Mouse (Mus musculus): ENCODE results near the gene Mtmr4. TPM values are rescaled to one million over a fixed set of nuclear protein-coding genes. Genes with fewer than 3 reads are reported as not detected.

The Mtmr4 gene
- polyA plus RNA-seq, 1 experiment from 2014 or later, result 31.5 TPM

GRCm38 (mm10) chr11:87616790-87617474 is 25.0 kb downstream of the Mtmr4 start, which contains the start of gene Hsf5:
Gene Hsf5, plus strand, starts transcription at chr11:87617164.
- peak; percentile 23 for DNase-seq (ENCODE audit: low spot score)

GRCm38 (mm10) chr11:87617606-87618005 is 25.6 kb downstream of the Mtmr4 start:
- peak; percentile 31 for DNase-seq (ENCODE audit: low spot score)
- H3K9me3 ChIP-seq (ENCODE audit: control insufficient read depth, low read length), result 0 out of 2 replicates have a peak, but pooled peaks cover 2% of the 10 kb centered on the region
- no peak for ATAC-seq (replicated peaks; ENCODE audit: low FRiP score)

More at GRCm38 (mm10) chr11:87616790-87617474, 25.0 kb downstream of the Mtmr4 start, which contains the start of gene Hsf5:
- Histone ChIP-seq H3K4me1 (replicated peaks; ENCODE audit: control insufficient read depth, insufficient read depth, low read length) (no peaks in the 10 kb centered on the region), H3K4me3 (ENCODE audit: low read depth, low read length) (no peak within 1 kb of the TSS), H3K27ac (ENCODE audit: low read depth, low read length) (no peak within 1 kb of the TSS), H3K27me3 (replicated peaks; ENCODE audit: control insufficient read depth, insufficient read depth, low read length) (no peaks in the 10 kb centered on the region), H3K4me2 (no peak within 1 kb of the TSS), H3K9ac (ENCODE audit: low read depth, low read length) (no peak within 1 kb of the TSS), H3K9me3 (ENCODE audit: control insufficient read depth, low read length) (0 out of 2 replicates have a peak, but pooled peaks cover 2% of the 10 kb centered on the region), H3K36me3 (ENCODE audit: control insufficient read depth, insufficient read depth, low read length) (peaks cover 49% of the 10 kb centered on the region)
- ATAC-seq (replicated peaks; ENCODE audit: low FRiP score), result no peak
- WGBS, result 89% methylated on average over 67 of the region's 69 CpGs

GRCm38 (mm10) chr11:87623160-87623559 is 31.2 kb downstream of the Mtmr4 start:
- Histone ChIP-seq H3K27ac (ENCODE audit: low read depth, low read length) (no peak overlapping the region), H3K4me3 (ENCODE audit: low read depth, low read length) (no peak overlapping the region), H3K4me1 (replicated peaks; ENCODE audit: control insufficient read depth, insufficient read depth, low read length) (no peaks in the 10 kb centered on the region), H3K9ac (ENCODE audit: low read depth, low read length) (no peak overlapping the region), H3K27me3 (replicated peaks; ENCODE audit: control insufficient read depth, insufficient read depth, low read length) (no peaks in the 10 kb centered on the region), H3K36me3 (ENCODE audit: control insufficient read depth, insufficient read depth, low read length) (peaks cover 2% of the 10 kb centered on the region; the same call in 1 of the 2 replicates), H3K4me2 (no peak overlapping the region), H3K9me3 (ENCODE audit: control insufficient read depth, low read length) (no peaks in the 10 kb centered on the region)
- DNase-seq (ENCODE audit: low spot score), result no peak
- WGBS, result 75% methylated on average over 4 of the region's 4 CpGs
- ATAC-seq (replicated peaks; ENCODE audit: low FRiP score), result no peak

More at GRCm38 (mm10) chr11:87617606-87618005, 25.6 kb downstream of the Mtmr4 start:
- no peaks in the 10 kb centered on the region for H3K4me1 ChIP-seq (replicated peaks; ENCODE audit: control insufficient read depth, insufficient read depth, low read length)
- H3K36me3 ChIP-seq (ENCODE audit: control insufficient read depth, insufficient read depth, low read length), result peaks cover 44% of the 10 kb centered on the region
- no peaks in the 10 kb centered on the region for H3K27me3 ChIP-seq (replicated peaks; ENCODE audit: control insufficient read depth, insufficient read depth, low read length)
- H3K9ac ChIP-seq (ENCODE audit: low read depth, low read length), result no peak overlapping the region
- 93% methylated on average over 31 of the region's 32 CpGs for WGBS
- no peak overlapping the region for H3K27ac ChIP-seq (ENCODE audit: low read depth, low read length)
- no peak overlapping the region for H3K4me3 ChIP-seq (ENCODE audit: low read depth, low read length)
- no peak overlapping the region for H3K4me2 ChIP-seq

GRCm38 (mm10) chr11:87629859-87630258 is 37.9 kb downstream of the Mtmr4 start:
- H3K9ac ChIP-seq (ENCODE audit: low read depth, low read length), result no peak overlapping the region
- WGBS, result 27% methylated on average over 10 of the region's 10 CpGs
- ATAC-seq (replicated peaks; ENCODE audit: low FRiP score) (peak; percentile 49; the same call in 1 of the 2 replicates), DNase-seq (ENCODE audit: low spot score) (no peak)
- H3K36me3 ChIP-seq (ENCODE audit: control insufficient read depth, insufficient read depth, low read length), result no peaks in the 10 kb centered on the region
- no peaks in the 10 kb centered on the region for H3K9me3 ChIP-seq (ENCODE audit: control insufficient read depth, low read length)
- no peak overlapping the region; the same call in 1 of the 2 replicates for H3K4me2 ChIP-seq
- no peaks in the 10 kb centered on the region for H3K27me3 ChIP-seq (replicated peaks; ENCODE audit: control insufficient read depth, insufficient read depth, low read length)
- no peak overlapping the region for H3K27ac ChIP-seq (ENCODE audit: low read depth, low read length)
- no peaks in the 10 kb centered on the region for H3K4me1 ChIP-seq (replicated peaks; ENCODE audit: control insufficient read depth, insufficient read depth, low read length)
- no peak overlapping the region for H3K4me3 ChIP-seq (ENCODE audit: low read depth, low read length)

DNA sequence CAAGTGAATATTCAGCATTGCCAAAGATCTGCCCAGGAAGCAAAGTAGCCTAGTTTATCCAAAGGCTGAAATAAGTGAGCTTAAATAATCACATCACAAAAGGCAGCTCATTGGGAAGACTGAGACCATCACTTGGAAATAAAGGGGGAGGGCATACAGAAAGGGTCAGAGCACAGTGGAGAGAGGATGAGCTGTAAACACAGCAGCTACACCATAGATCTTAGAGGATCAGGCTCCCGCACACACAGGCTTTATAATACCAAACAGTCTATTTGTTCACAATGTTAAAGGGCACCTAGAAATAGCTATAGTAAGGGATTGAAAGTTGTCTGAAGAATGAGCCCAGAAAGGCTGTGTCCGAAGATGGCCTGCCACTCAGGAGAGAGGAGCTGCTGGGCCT is 46.8 kb downstream of the Mtmr4 start:
- H3K27me3 ChIP-seq (replicated peaks; ENCODE audit: control insufficient read depth, insufficient read depth, low read length), result no peaks in the 10 kb centered on the region
- H3K4me3 ChIP-seq (ENCODE audit: low read depth, low read length), result peak overlapping the region; percentile 54
- peaks cover 2% of the 10 kb centered on the region; the same call in 1 of the 2 replicates for H3K4me1 ChIP-seq (replicated peaks; ENCODE audit: control insufficient read depth, insufficient read depth, low read length)
- DNase-seq (ENCODE audit: low spot score), result no peak
- 23% methylated on average over 2 of the region's 2 CpGs for WGBS
- peak; percentile 59 for ATAC-seq (replicated peaks; ENCODE audit: low FRiP score)
- H3K9ac ChIP-seq (ENCODE audit: low read depth, low read length), result peak overlapping the region; percentile 80
- peak overlapping the region; percentile 85 for H3K4me2 ChIP-seq
- no peaks in the 10 kb centered on the region for H3K9me3 ChIP-seq (ENCODE audit: control insufficient read depth, low read length)
- no peaks in the 10 kb centered on the region for H3K36me3 ChIP-seq (ENCODE audit: control insufficient read depth, insufficient read depth, low read length)
- peak overlapping the region; percentile 66; the same call in 1 of the 2 replicates for H3K27ac ChIP-seq (ENCODE audit: low read depth, low read length)

GRCm38 (mm10) chr11:87639206-87639605 is 47.2 kb downstream of the Mtmr4 start:
- Histone ChIP-seq H3K4me3 (ENCODE audit: low read depth, low read length) (peak overlapping the region; percentile 54), H3K36me3 (ENCODE audit: control insufficient read depth, insufficient read depth, low read length) (no peaks in the 10 kb centered on the region), H3K4me2 (peak overlapping the region; percentile 85), H3K9me3 (ENCODE audit: control insufficient read depth, low read length) (no peaks in the 10 kb centered on the region), H3K9ac (ENCODE audit: low read depth, low read length) (peak overlapping the region; percentile 80), H3K4me1 (replicated peaks; ENCODE audit: control insufficient read depth, insufficient read depth, low read length) (peaks cover 2% of the 10 kb centered on the region; the same call in 1 of the 2 replicates), H3K27ac (ENCODE audit: low read depth, low read length) (peak overlapping the region; percentile 66; the same call in 1 of the 2 replicates), H3K27me3 (replicated peaks; ENCODE audit: control insufficient read depth, insufficient read depth, low read length) (no peaks in the 10 kb centered on the region)
- DNase-seq (ENCODE audit: low spot score), result peak; percentile 78
- peak; percentile 93 for ATAC-seq (replicated peaks; ENCODE audit: low FRiP score)
- under 1% methylated on average over 29 of the region's 29 CpGs for WGBS

DNA sequence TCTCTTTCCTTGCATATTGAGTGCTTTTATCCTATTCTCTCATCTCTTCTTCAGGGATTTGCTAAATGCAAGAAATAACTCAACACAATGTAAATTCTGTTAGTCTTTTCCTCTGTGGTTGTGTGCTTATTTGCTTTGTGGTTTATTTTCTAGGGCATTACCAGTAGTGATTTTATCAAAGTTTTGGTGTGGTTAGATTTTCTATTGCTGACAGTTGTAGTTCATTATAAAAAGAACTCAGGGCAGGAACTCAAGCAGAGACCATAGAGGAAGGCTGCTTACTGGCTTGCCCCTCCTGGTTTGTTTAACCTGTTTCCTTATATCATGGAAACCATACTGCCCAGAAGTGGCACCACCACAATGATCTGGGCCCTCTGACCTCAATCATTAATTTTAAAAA is 50.9 kb downstream of the Mtmr4 start:
- no peaks in the 10 kb centered on the region for H3K36me3 ChIP-seq (ENCODE audit: control insufficient read depth, insufficient read depth, low read length)
- ATAC-seq (replicated peaks; ENCODE audit: low FRiP score) (no peak), DNase-seq (ENCODE audit: low spot score) (no peak)
- H3K4me2 ChIP-seq, result no peak overlapping the region
- no peak overlapping the region for H3K4me3 ChIP-seq (ENCODE audit: low read depth, low read length)
- no peak overlapping the region for H3K9ac ChIP-seq (ENCODE audit: low read depth, low read length)
- H3K27ac ChIP-seq (ENCODE audit: low read depth, low read length), result no peak overlapping the region
- no peaks in the 10 kb centered on the region for H3K27me3 ChIP-seq (replicated peaks; ENCODE audit: control insufficient read depth, insufficient read depth, low read length)
- H3K9me3 ChIP-seq (ENCODE audit: control insufficient read depth, low read length), result no peaks in the 10 kb centered on the region
- H3K4me1 ChIP-seq (replicated peaks; ENCODE audit: control insufficient read depth, insufficient read depth, low read length), result peaks cover 2% of the 10 kb centered on the region; the same call in 1 of the 2 replicates

GRCm38 (mm10) chr11:87654693-87655092 is 62.7 kb downstream of the Mtmr4 start:
- Histone ChIP-seq H3K27me3 (replicated peaks; ENCODE audit: control insufficient read depth, insufficient read depth, low read length) (no peaks in the 10 kb centered on the region), H3K9me3 (ENCODE audit: control insufficient read depth, low read length) (no peaks in the 10 kb centered on the region), H3K27ac (ENCODE audit: low read depth, low read length) (no peak overlapping the region), H3K9ac (ENCODE audit: low read depth, low read length) (no peak overlapping the region), H3K36me3 (ENCODE audit: control insufficient read depth, insufficient read depth, low read length) (no peaks in the 10 kb centered on the region), H3K4me1 (replicated peaks; ENCODE audit: control insufficient read depth, insufficient read depth, low read length) (peaks cover 3% of the 10 kb centered on the region; the same call in 1 of the 2 replicates), H3K4me2 (no peak overlapping the region), H3K4me3 (ENCODE audit: low read depth, low read length) (no peak overlapping the region)
- ATAC-seq (replicated peaks; ENCODE audit: low FRiP score), result no peak
- DNase-seq (ENCODE audit: low spot score), result no peak
- WGBS, result 61% methylated on average over 5 of the region's 5 CpGs

GRCm38 (mm10) chr11:87659216-87659615 is 67.3 kb downstream of the Mtmr4 start:
- WGBS, result 72% methylated on average over 7 of the region's 7 CpGs
- DNase-seq (ENCODE audit: low spot score), result no peak
- Histone ChIP-seq H3K9me3 (ENCODE audit: control insufficient read depth, low read length) (no peaks in the 10 kb centered on the region), H3K27ac (ENCODE audit: low read depth, low read length) (no peak overlapping the region), H3K4me3 (ENCODE audit: low read depth, low read length) (no peak overlapping the region), H3K4me1 (replicated peaks; ENCODE audit: control insufficient read depth, insufficient read depth, low read length) (peaks cover 6% of the 10 kb centered on the region; the same call in 1 of the 2 replicates), H3K27me3 (replicated peaks; ENCODE audit: control insufficient read depth, insufficient read depth, low read length) (no peaks in the 10 kb centered on the region), H3K4me2 (no peak overlapping the region), H3K36me3 (ENCODE audit: control insufficient read depth, insufficient read depth, low read length) (no peaks in the 10 kb centered on the region), H3K9ac (ENCODE audit: low read depth, low read length) (no peak overlapping the region)
- no peak for ATAC-seq (replicated peaks; ENCODE audit: low FRiP score)
